Mouse (Mus musculus) gastrocnemius, postnatal 25 days (tissue): ENCODE results near the gene Vat1l. TPM values are rescaled to one million over a fixed set of nuclear protein-coding genes. Genes with fewer than 3 reads are reported as not detected.

ENCODE experiments used
- DNase-seq: peaks from one replicate; pipeline ENCODE4 v3.0.0; 2022
- total RNA-seq, 2 experiments: library from RNA; stranded (reverse); gene quantifications; 1 replicate in 1 of 2; 2 replicates in 1 of 2; pipeline ENCODE4 v1.2.3; 2021

Vat1l gene
- total RNA-seq, 2 experiments from 2014 or later, result 1.4 to 2.1 TPM

GRCm38 (mm10) chr8:114398326-114398725 is 192.9 kb downstream of the Vat1l start:
- no peak for DNase-seq

GRCm38 (mm10) chr8:114399273-114399672 is 193.9 kb downstream of the Vat1l start:
- DNase-seq, result no peak

GRCm38 (mm10) chr8:114401679-114402078 is 196.3 kb downstream of the Vat1l start:
- DNase-seq, result no peak

- DNase-seq, result no peak
These were observed 206.0 kb downstream of the Vat1l start for GRCm38 (mm10) chr8:114411421-114411820.

- DNase-seq, result no peak
These were observed 212.4 kb downstream of the Vat1l start, which contains the start of gene Clec3a for GRCm38 (mm10) chr8:114417786-114418185. Gene Clec3a, plus strand, starts transcription at chr8:114418086.

GRCm38 (mm10) chr8:114418486-114418885 is 213.1 kb downstream of the Vat1l start:
- DNase-seq, result no peak

GRCm38 (mm10) chr8:114418904-114419303 is 213.5 kb downstream of the Vat1l start:
- DNase-seq, result no peak

GRCm38 (mm10) chr8:114421544-114421943 is 216.1 kb downstream of the Vat1l start:
- DNase-seq, result no peak

Other genes with a start within 250 kb of the Vat1l start
- gene Nudt7, start 72.1 kb upstream of the Vat1l start, total RNA-seq, result 10 to 100 TPM; 27.1 to 52.9 TPM
- under 1 TPM; 0.51 TPM for gene Clec3a, start 212.5 kb downstream of the Vat1l start, total RNA-seq
- gene Wwox, start 234.0 kb downstream of the Vat1l start, total RNA-seq, result 1 to 10 TPM; 5.3 to 8.7 TPM